Mouse (Mus musculus): ENCODE data around the gene Thrsp.

DNA sequence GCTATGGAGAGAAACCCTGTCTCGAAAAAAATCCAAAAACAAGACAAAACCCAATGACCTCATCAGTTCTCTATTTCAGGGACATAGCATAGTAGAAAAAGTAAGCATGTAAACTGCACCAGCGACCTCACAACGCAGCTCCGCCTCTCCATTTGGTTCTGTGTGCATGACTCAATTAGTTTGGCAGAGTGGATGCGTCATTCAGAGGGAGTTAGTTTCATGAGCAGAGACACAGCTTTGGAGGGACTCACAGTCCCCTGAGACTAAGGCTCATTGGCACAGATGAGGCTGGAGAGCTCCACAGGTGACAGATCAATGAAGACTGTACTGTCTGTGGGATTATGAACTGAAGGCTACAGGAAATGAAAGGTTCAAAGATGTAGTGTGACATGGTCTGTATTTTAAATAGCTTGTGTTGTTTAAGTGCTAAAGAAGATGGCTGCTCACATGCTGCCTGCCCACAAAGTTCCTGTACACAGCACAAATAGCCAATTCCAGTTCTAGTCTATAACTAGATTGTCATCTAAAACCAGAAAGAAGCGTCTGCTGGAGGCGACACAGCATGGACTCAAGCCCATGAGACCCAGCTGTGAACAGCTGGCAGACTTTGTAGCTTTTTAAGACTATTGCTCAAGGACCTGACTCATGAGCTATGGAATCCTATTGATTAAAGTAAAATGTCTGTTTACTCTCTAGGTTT, 31.3 kb downstream of the Thrsp start:
- TF ChIP-seq CTCF (IDR thresholded peaks at IDR 0.05; ENCODE audit: borderline replicate concordance, insufficient read depth, low read length) (no peak), POLR2A (IDR thresholded peaks at IDR 0.05; ENCODE audit: low read depth, low read length) (no peak)
